Mouse (Mus musculus) MEL (cell line): Measurements from ENCODE around the gene Stk26.
A peak's percentile ranks its signal among the peaks of the same experiment; 100 is the strongest.

Source experiments
- CTCF ChIP-seq, 3 experiments: IDR thresholded peaks in 2 of 3; conservative IDR thresholded peaks in 1 of 3; 2 replicates each; pipeline ENCODE4 v1.5.1; 2011 to 2012; ENCODE audit warnings: low read length in 3 of 3, low read depth in 2 of 3, mild to moderate bottlenecking in 2 of 3, improper control_type of control experiment in 1 of 3, inconsistent platforms in 1 of 3, mixed read lengths in 1 of 3, moderate library complexity in 1 of 3; ENCODE audit not compliant: control insufficient read depth in 1 of 3, insufficient read depth in 1 of 3, poor library complexity in 1 of 3, severe bottlenecking in 1 of 3
- GABPA ChIP-seq: IDR thresholded peaks from 2 replicates; pipeline ENCODE4 v1.6.1; 2012; ENCODE audit warnings: low read depth, mild to moderate bottlenecking, inconsistent platforms, low read length, improper control_type of control experiment, moderate library complexity

GRCm38 (mm10) chrX:50887999-50888398, 47.2 kb downstream of the Stk26 start:
- no peak for TF ChIP-seq GABPA
- TF ChIP-seq CTCF (IDR thresholded peaks at IDR 0.05 in 2 of 3, conservative IDR thresholded peaks at IDR 0.05 in 1 of 3; ENCODE audit: control insufficient read depth in 1 of 3, insufficient read depth in 1 of 3, low read depth in 2 of 3, low read length in 3 of 3, poor library complexity in 1 of 3, severe bottlenecking in 1 of 3), result peak in 1 of 3 experiments; percentile 5; a peak in 1 of 6 replicates
